Mouse (Mus musculus) hindbrain, embryonic 16.5 days (tissue): ENCODE measurements around the gene Lamb1. TPM values are rescaled to one million over a fixed set of nuclear protein-coding genes. Genes with fewer than 3 reads are reported as not detected.

Source experiments
- ATAC-seq: fragments of 200-750 bp; cut with Nextera tagmentation; 2 replicates; pipeline ENCODE4 v1.8.0; 2017; ENCODE audit warnings: moderate TSS enrichment, moderate library complexity
- H3K27ac ChIP-seq: fragments of 300-500 bp; sonication (generic); 2 replicates; pipeline ENCODE4 v1.5.1; 2014; ENCODE audit warnings: low read depth, mild to moderate bottlenecking, control low read depth, low read length, moderate library complexity
- H3K27me3 ChIP-seq: fragments of 300-500 bp; sonication (generic); replicated peaks from 2 replicates; pipeline ENCODE4 v1.6.1; 2014; ENCODE audit warnings: low read length; ENCODE audit not compliant: control insufficient read depth, insufficient read depth
- H3K36me3 ChIP-seq: fragments of 300-500 bp; sonication (generic); 2 replicates; pipeline ENCODE4 v1.6.1; 2014; ENCODE audit warnings: mild to moderate bottlenecking, low read length, moderate library complexity, mixed read lengths; ENCODE audit not compliant: control insufficient read depth, insufficient read depth
- H3K4me1 ChIP-seq: fragments of 300-500 bp; sonication (generic); 2 replicates; pipeline ENCODE4 v1.6.1; 2014; ENCODE audit warnings: low read depth, low read length; ENCODE audit not compliant: control insufficient read depth, insufficient read depth
- H3K4me2 ChIP-seq: fragments of 300-500 bp; sonication (generic); 2 replicates; pipeline ENCODE4 v1.6.1; 2014; ENCODE audit warnings: mild to moderate bottlenecking, low read length, control low read depth, moderate library complexity
- H3K4me3 ChIP-seq: fragments of 300-500 bp; sonication (generic); 2 replicates; pipeline ENCODE4 v1.5.1; 2014; ENCODE audit warnings: mild to moderate bottlenecking, low read length, control low read depth, moderate library complexity
- H3K9ac ChIP-seq: fragments of 300-500 bp; sonication (generic); 2 replicates; pipeline ENCODE4 v1.6.1; 2014; ENCODE audit warnings: low read depth, mild to moderate bottlenecking, control low read depth, low read length, moderate library complexity
- H3K9me3 ChIP-seq: fragments of 300-500 bp; sonication (generic); 2 replicates; pipeline ENCODE4 v1.6.1; 2014; ENCODE audit warnings: mild to moderate bottlenecking, low read length, moderate library complexity; ENCODE audit not compliant: control insufficient read depth
- WGBS: fragments of 180-500 bp; shearing (Covaris S2); extraction: QIAGEN DNeasy Blood & Tissue Kit; methylation state at CpG from one replicate; pipeline ENCODE4 v1.1.7; 2014; 5-methylcytosine and 5-hydroxymethylcytosine counted together
- polyA plus RNA-seq: library from polyadenylated mRNA; unstranded; fragments of >200 nt; fragmentation: Nextera tagmentation; extraction: Ambion mirVana; gene quantifications from 2 replicates; pipeline ENCODE4 v1.2.1, GENCODE M21; 2015

Gene Lamb1
- polyA plus RNA-seq, 1 experiment from 2014 or later = 16.9 TPM

- no peak for ATAC-seq
- Histone ChIP-seq H3K36me3 (peaks cover 2% of the 10 kb centered on the region; the same call in 1 of the 2 replicates), H3K27me3 (no peaks in the 10 kb centered on the region), H3K4me2 (no peak overlapping the region), H3K9me3 (no peaks in the 10 kb centered on the region), H3K4me3 (no peak overlapping the region), H3K27ac (no peak overlapping the region), H3K4me1 (no peaks in the 10 kb centered on the region; the same call in 1 of the 2 replicates), H3K9ac (no peak overlapping the region)
- 93% methylated on average over 1 of the region's 1 CpGs for WGBS
Observed at GRCm38 (mm10) chr12:31321532-31321931, 56.5 kb downstream of the Lamb1 start.

- H3K9ac ChIP-seq = no peak overlapping the region
- no peaks in the 10 kb centered on the region; the same call in 1 of the 2 replicates for H3K4me1 ChIP-seq
- no peak for ATAC-seq
- WGBS = 87% methylated on average over 9 of the region's 9 CpGs
- H3K36me3 ChIP-seq = peaks cover 10% of the 10 kb centered on the region
- H3K4me3 ChIP-seq = no peak overlapping the region
- no peaks in the 10 kb centered on the region for H3K9me3 ChIP-seq
- H3K27ac ChIP-seq = no peak overlapping the region
- no peak overlapping the region for H3K4me2 ChIP-seq
- H3K27me3 ChIP-seq = no peaks in the 10 kb centered on the region
Observed at GRCm38 (mm10) chr12:31323136-31323695, 58.2 kb downstream of the Lamb1 start.

GRCm38 (mm10) chr12:31327139-31327538, 62.1 kb downstream of the Lamb1 start:
- ATAC-seq = no peak

GRCm38 (mm10) chr12:31333261-31333660, 68.2 kb downstream of the Lamb1 start:
- Histone ChIP-seq H3K9me3 (no peaks in the 10 kb centered on the region), H3K9ac (no peak overlapping the region), H3K27ac (no peak overlapping the region), H3K36me3 (peaks cover 39% of the 10 kb centered on the region), H3K4me3 (no peak overlapping the region), H3K4me1 (no peaks in the 10 kb centered on the region), H3K4me2 (no peak overlapping the region), H3K27me3 (no peaks in the 10 kb centered on the region)
- no peak for ATAC-seq
- WGBS = 95% methylated on average over 1 of the region's 1 CpGs

More at GRCm38 (mm10) chr12:31327139-31327538, 62.1 kb downstream of the Lamb1 start:
- no peak overlapping the region for H3K27ac ChIP-seq
- H3K4me3 ChIP-seq = no peak overlapping the region
- peaks cover 14% of the 10 kb centered on the region for H3K36me3 ChIP-seq
- H3K4me2 ChIP-seq = no peak overlapping the region
- H3K27me3 ChIP-seq = no peaks in the 10 kb centered on the region
- H3K4me1 ChIP-seq = no peaks in the 10 kb centered on the region
- no peaks in the 10 kb centered on the region for H3K9me3 ChIP-seq
- WGBS = 88% methylated on average over 9 of the region's 9 CpGs
- H3K9ac ChIP-seq = no peak overlapping the region

GRCm38 (mm10) chr12:31350191-31350943, 85.3 kb downstream of the Lamb1 start:
- Histone ChIP-seq H3K27me3 (no peaks in the 10 kb centered on the region), H3K4me2 (peak overlapping the region; percentile 93), H3K9ac (peak overlapping the region; percentile 98), H3K9me3 (no peaks in the 10 kb centered on the region), H3K4me3 (peak overlapping the region; percentile 99), H3K27ac (peak overlapping the region; percentile 85), H3K36me3 (peaks cover 11% of the 10 kb centered on the region), H3K4me1 (peaks cover 12% of the 10 kb centered on the region)
- ATAC-seq = no peak
- WGBS = 25% methylated on average over 15 of the region's 15 CpGs

- peak; percentile 100 for ATAC-seq
- Histone ChIP-seq H3K9ac (peak within 1 kb of the TSS; percentile 98), H3K9me3 (no peaks in the 10 kb centered on the region), H3K4me3 (peak within 1 kb of the TSS; percentile 99), H3K4me1 (peaks cover 12% of the 10 kb centered on the region), H3K36me3 (peaks cover 11% of the 10 kb centered on the region), H3K4me2 (peak within 1 kb of the TSS; percentile 93), H3K27ac (peak within 1 kb of the TSS; percentile 85), H3K27me3 (no peaks in the 10 kb centered on the region)
- WGBS = 6% methylated on average over 55 of the region's 66 CpGs
Observed at GRCm38 (mm10) chr12:31350944-31351928, 86.2 kb downstream of the Lamb1 start, which contains the start of gene Dld. TSS of gene Dld (minus strand) at chr12:31351453.

GRCm38 (mm10) chr12:31366428-31366827, 101.4 kb downstream of the Lamb1 start:
- ATAC-seq = no peak
- Histone ChIP-seq H3K27ac (no peak overlapping the region), H3K4me2 (no peak overlapping the region), H3K27me3 (no peaks in the 10 kb centered on the region), H3K9me3 (no peaks in the 10 kb centered on the region), H3K4me3 (no peak overlapping the region), H3K4me1 (no peaks in the 10 kb centered on the region), H3K9ac (no peak overlapping the region), H3K36me3 (no peaks in the 10 kb centered on the region)
- 46% methylated on average over 3 of the region's 3 CpGs for WGBS

GRCm38 (mm10) chr12:31367721-31368120, 102.7 kb downstream of the Lamb1 start:
- Histone ChIP-seq H3K4me1 (no peaks in the 10 kb centered on the region), H3K9ac (no peak overlapping the region), H3K4me2 (no peak overlapping the region), H3K27me3 (no peaks in the 10 kb centered on the region), H3K4me3 (no peak overlapping the region), H3K9me3 (no peaks in the 10 kb centered on the region), H3K27ac (no peak overlapping the region), H3K36me3 (no peaks in the 10 kb centered on the region)
- WGBS = 80% methylated on average over 5 of the region's 5 CpGs
- ATAC-seq = no peak
